Mouse (Mus musculus): Measurements from ENCODE around the gene Lpo. TPM values are rescaled to one million over a fixed set of nuclear protein-coding genes. Genes with fewer than 3 reads are reported as not detected.
A peak's percentile ranks its signal among the peaks of the same experiment; 100 is the strongest.
"Not testable (repeated sequence)": the region's sequence is repeated elsewhere in the genome, so short reads cannot be mapped to it uniquely, and the experiment has no call there.

Gene Lpo
- polyA plus RNA-seq (2014; fragmentation: Nextera tagmentation; extraction: Ambion mirVana) = 1.3 and 1.7 TPM in 2 replicates

DNA sequence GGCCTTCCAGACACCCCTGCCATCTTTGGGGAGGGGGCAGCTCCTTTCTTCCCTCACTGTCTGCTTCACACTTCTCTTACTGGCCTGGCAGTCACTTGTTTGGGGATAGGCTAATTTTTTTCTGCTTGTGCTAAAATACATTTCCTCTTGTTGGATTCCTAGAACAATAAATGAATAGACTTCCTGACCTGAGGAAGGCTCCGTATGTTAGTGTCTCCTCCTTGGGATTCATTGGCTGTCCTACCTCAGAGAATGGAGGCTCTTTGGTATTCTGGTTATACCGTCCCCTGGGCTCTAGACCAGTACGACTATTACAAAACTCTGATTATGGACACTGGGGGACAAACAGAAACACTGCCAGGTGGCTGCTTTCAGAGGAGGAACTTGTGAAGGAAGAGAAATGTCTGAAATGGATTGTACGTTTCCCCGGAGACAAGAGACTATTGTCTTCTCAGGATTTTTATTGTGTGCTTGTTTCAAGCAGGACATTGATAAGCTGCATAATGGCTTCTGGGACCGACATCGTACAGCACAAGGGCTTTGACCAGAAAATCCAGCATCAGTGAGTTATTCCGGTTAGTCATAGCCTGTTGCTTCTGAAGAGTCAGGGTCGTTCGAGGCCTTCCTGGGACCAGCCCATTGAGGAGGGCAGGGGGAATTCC lies at the start of gene Lpo:
Gene Lpo, minus strand, starts transcription at position 51 of the 662 bp plus-strand sequence.
- Histone ChIP-seq H3K4me1 (ENCODE audit: control insufficient read depth, insufficient read depth, low read length) (peaks cover 4% of the 10 kb centered on the region; the same call in 1 of the 2 replicates), H3K36me3 (ENCODE audit: control insufficient read depth, insufficient read depth, low read length) (no peaks in the 10 kb centered on the region), H3K9me3 (ENCODE audit: control insufficient read depth, low read length) (no peaks in the 10 kb centered on the region), H3K4me2 (ENCODE audit: low read length) (no peak within 1 kb of the TSS), H3K9ac (replicated peaks; ENCODE audit: low read length) (no peak within 1 kb of the TSS), H3K27ac (replicated peaks; ENCODE audit: low read depth, low read length) (0 out of 2 replicates have a peak within 1 kb of the TSS, but pooled peaks have one; percentile 20), H3K4me3 (replicated peaks; ENCODE audit: low read depth, low read length) (no peak within 1 kb of the TSS), H3K27me3 (ENCODE audit: control insufficient read depth, insufficient read depth, low read length) (no peaks in the 10 kb centered on the region)
- ATAC-seq (ENCODE audit: low FRiP score, low TSS enrichment) (no peak), DNase-seq (peak; percentile 27)
- whole genome bisulfite sequencing = 12% methylated on average over 10 of the region's 10 CpGs

DNA sequence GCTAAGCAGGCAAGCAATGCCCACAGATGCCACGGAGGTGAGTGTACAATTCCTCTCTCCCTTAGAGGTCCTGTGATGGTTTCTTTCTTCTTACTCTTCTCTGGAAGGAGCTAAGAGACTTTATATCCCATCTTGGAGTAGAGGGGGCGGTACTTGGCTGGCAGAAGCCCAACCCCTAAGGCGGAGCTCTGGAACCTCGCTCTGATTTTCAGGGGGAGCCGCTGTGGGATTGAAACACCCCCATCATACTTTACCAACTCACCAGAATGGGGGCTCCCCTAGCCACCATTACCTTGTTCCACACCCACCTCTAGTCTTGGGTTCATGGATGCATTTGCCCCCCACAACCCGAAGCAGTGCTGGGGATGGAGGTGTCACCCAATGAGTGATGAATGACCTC lies 47.3 kb upstream of the Lpo start, which contains the start of gene Epx:
Gene Epx, minus strand, starts transcription at position 101 of the 400 bp plus-strand sequence.
- Histone ChIP-seq H3K27ac (replicated peaks; ENCODE audit: low read depth, low read length) (no peak within 1 kb of the TSS), H3K4me3 (replicated peaks; ENCODE audit: low read depth, low read length) (no peak within 1 kb of the TSS), H3K9me3 (ENCODE audit: control insufficient read depth, low read length) (no peaks in the 10 kb centered on the region), H3K4me1 (ENCODE audit: control insufficient read depth, insufficient read depth, low read length) (no peaks in the 10 kb centered on the region), H3K27me3 (ENCODE audit: control insufficient read depth, insufficient read depth, low read length) (no peaks in the 10 kb centered on the region), H3K36me3 (ENCODE audit: control insufficient read depth, insufficient read depth, low read length) (no peaks in the 10 kb centered on the region), H3K4me2 (ENCODE audit: low read length) (no peak within 1 kb of the TSS), H3K9ac (replicated peaks; ENCODE audit: low read length) (no peak within 1 kb of the TSS)
- ATAC-seq (ENCODE audit: low FRiP score, low TSS enrichment) = no peak
- DNase-seq = no peak
- 84% methylated on average over 6 of the region's 6 CpGs for WGBS

DNA sequence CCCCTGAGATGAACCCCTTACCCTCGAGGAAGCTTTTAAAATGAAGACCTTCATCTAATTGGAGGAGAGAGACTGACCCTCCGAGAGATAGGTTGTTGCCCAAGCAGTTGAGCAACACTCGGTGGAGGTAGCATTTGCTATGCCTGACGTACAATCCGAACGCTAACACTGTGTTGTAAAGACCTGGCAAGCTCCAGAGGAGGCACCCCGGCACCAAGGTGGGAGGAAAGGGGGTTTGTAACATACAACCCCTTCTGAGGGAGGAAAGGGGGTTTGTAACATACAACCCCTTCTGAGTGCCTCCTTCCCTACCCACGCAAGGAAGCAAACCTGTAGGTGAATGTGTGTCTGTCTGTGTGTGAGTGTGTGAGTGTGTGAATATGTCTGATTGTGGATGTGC lies 43.7 kb upstream of the Lpo start:
- Histone ChIP-seq H3K36me3 (ENCODE audit: control insufficient read depth, insufficient read depth, low read length) (no peaks in the 10 kb centered on the region), H3K4me2 (ENCODE audit: low read length) (no peak overlapping the region), H3K27me3 (ENCODE audit: control insufficient read depth, insufficient read depth, low read length) (no peaks in the 10 kb centered on the region), H3K9me3 (ENCODE audit: control insufficient read depth, low read length) (no peaks in the 10 kb centered on the region), H3K27ac (replicated peaks; ENCODE audit: low read depth, low read length) (no peak overlapping the region), H3K9ac (replicated peaks; ENCODE audit: low read length) (no peak overlapping the region), H3K4me1 (ENCODE audit: control insufficient read depth, insufficient read depth, low read length) (no peaks in the 10 kb centered on the region), H3K4me3 (replicated peaks; ENCODE audit: low read depth, low read length) (no peak overlapping the region)
- 45% methylated on average over 8 of the region's 8 CpGs for WGBS
- peak; percentile 19 for DNase-seq
- no peak for ATAC-seq (ENCODE audit: low FRiP score, low TSS enrichment)

DNA sequence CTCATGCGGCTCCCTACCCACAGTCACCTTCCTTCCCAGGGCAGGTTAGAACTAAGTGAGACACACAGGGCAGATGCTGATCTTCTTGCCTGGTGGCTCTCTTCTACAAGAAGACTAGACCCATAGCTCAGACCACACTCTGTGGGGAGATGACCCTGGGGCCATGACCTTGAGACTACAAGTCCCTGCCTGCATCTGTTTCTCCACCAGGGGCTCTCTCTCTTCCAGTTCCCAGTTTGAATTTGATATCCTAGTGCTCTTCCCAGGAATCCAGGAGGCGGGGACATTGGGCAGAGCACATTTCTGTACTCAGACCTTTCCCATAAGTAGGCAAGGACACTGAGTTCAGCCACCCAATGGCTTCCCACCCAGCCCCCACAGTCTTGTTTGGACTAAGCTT lies 42.0 kb upstream of the Lpo start:
- Histone ChIP-seq H3K9ac (replicated peaks; ENCODE audit: low read length) (no peak overlapping the region), H3K9me3 (ENCODE audit: control insufficient read depth, low read length) (no peaks in the 10 kb centered on the region), H3K27me3 (ENCODE audit: control insufficient read depth, insufficient read depth, low read length) (no peaks in the 10 kb centered on the region), H3K36me3 (ENCODE audit: control insufficient read depth, insufficient read depth, low read length) (no peaks in the 10 kb centered on the region), H3K4me1 (ENCODE audit: control insufficient read depth, insufficient read depth, low read length) (no peaks in the 10 kb centered on the region), H3K4me2 (ENCODE audit: low read length) (no peak overlapping the region), H3K4me3 (replicated peaks; ENCODE audit: low read depth, low read length) (no peak overlapping the region), H3K27ac (replicated peaks; ENCODE audit: low read depth, low read length) (no peak overlapping the region)
- ATAC-seq (ENCODE audit: low FRiP score, low TSS enrichment) (no peak), DNase-seq (no peak)
- 78% methylated on average over 2 of the region's 2 CpGs for WGBS

DNA sequence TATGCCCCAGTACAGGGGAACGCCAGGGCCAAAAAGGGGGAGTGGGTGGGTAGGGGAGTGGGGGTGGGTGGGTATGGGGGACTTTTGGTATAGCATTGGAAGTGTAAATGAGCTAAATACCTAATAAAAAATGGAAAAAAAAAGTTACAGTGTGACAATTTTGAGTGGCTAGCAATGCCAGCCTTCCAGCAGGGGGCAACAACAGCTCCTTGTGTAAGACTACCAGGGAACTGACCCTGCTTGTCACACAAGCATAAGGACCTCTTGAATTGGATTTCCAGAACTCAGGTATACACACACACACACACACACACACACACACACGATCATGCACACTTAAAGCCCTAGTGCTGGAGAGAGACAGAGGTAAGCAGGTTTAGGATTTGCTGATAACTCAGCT lies 38.8 kb upstream of the Lpo start:
- not testable (repeated sequence) for H3K27ac ChIP-seq (replicated peaks; ENCODE audit: low read depth, low read length); DNase-seq; H3K4me1 ChIP-seq (ENCODE audit: control insufficient read depth, insufficient read depth, low read length); H3K9ac ChIP-seq (replicated peaks; ENCODE audit: low read length); H3K4me3 ChIP-seq (replicated peaks; ENCODE audit: low read depth, low read length); ATAC-seq (ENCODE audit: low FRiP score, low TSS enrichment); H3K9me3 ChIP-seq (ENCODE audit: control insufficient read depth, low read length); H3K27me3 ChIP-seq (ENCODE audit: control insufficient read depth, insufficient read depth, low read length); H3K4me2 ChIP-seq (ENCODE audit: low read length)
- WGBS = 88% methylated on average over 1 of the region's 2 CpGs
- H3K36me3 ChIP-seq (ENCODE audit: control insufficient read depth, insufficient read depth, low read length) = peaks cover 10% of the 10 kb centered on the region

DNA sequence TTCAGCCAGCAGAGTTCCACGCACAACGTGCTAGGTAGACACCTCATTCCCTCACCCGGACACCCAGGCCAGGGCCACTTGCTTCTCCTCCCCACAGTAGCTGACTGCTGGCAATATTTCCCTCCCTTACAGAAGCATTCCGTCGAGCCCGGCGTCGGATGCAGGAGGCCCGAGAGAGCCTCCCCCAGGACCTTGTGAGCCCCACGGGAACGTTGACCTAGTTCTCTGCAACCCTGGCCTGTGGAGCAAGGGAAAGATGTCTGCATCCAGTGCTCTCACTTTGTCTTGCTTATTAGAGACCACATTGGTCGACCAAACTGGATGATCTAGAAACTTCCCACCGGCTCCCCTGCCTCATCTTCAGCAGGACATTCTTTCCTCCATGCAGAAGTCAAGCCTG lies 34.7 kb upstream of the Lpo start:
- ATAC-seq (ENCODE audit: low FRiP score, low TSS enrichment) (no peak), DNase-seq (no peak)
- Histone ChIP-seq H3K4me3 (replicated peaks; ENCODE audit: low read depth, low read length) (no peak overlapping the region), H3K27ac (replicated peaks; ENCODE audit: low read depth, low read length) (no peak overlapping the region), H3K27me3 (ENCODE audit: control insufficient read depth, insufficient read depth, low read length) (no peaks in the 10 kb centered on the region), H3K36me3 (ENCODE audit: control insufficient read depth, insufficient read depth, low read length) (peaks cover 34% of the 10 kb centered on the region), H3K9ac (replicated peaks; ENCODE audit: low read length) (no peak overlapping the region), H3K4me1 (ENCODE audit: control insufficient read depth, insufficient read depth, low read length) (no peaks in the 10 kb centered on the region), H3K4me2 (ENCODE audit: low read length) (no peak overlapping the region), H3K9me3 (ENCODE audit: control insufficient read depth, low read length) (no peaks in the 10 kb centered on the region)
- 92% methylated on average over 13 of the region's 13 CpGs for WGBS

DNA sequence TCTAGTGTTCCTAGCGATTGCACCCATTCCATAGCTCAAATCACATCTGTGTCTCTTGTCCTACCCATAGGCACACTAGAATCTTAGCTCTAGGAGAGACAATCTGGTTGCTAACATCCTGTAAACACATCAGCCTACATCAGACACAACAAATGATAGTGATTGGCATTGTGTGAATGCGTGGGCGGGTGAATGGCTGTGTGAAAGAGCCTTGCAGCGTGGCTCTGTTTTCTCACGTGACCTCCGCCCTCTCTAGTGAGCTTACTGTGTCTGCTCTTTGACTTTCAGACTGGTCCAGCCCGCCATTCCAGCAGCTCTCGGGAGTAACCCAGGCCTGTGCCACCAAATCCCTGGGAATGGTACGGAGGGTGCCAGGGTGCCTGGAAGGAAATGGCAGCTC lies 32.3 kb upstream of the Lpo start:
- ATAC-seq (ENCODE audit: low FRiP score, low TSS enrichment) (no peak), DNase-seq (no peak)
- no peaks in the 10 kb centered on the region for H3K27me3 ChIP-seq (ENCODE audit: control insufficient read depth, insufficient read depth, low read length)
- WGBS = 72% methylated on average over 9 of the region's 9 CpGs
- H3K36me3 ChIP-seq (ENCODE audit: control insufficient read depth, insufficient read depth, low read length) = peaks cover 40% of the 10 kb centered on the region
- H3K9me3 ChIP-seq (ENCODE audit: control insufficient read depth, low read length) = no peaks in the 10 kb centered on the region
- H3K27ac ChIP-seq (replicated peaks; ENCODE audit: low read depth, low read length) = no peak overlapping the region
- no peak overlapping the region for H3K4me2 ChIP-seq (ENCODE audit: low read length)
- no peaks in the 10 kb centered on the region for H3K4me1 ChIP-seq (ENCODE audit: control insufficient read depth, insufficient read depth, low read length)
- no peak overlapping the region for H3K4me3 ChIP-seq (replicated peaks; ENCODE audit: low read depth, low read length)
- no peak overlapping the region for H3K9ac ChIP-seq (replicated peaks; ENCODE audit: low read length)

DNA sequence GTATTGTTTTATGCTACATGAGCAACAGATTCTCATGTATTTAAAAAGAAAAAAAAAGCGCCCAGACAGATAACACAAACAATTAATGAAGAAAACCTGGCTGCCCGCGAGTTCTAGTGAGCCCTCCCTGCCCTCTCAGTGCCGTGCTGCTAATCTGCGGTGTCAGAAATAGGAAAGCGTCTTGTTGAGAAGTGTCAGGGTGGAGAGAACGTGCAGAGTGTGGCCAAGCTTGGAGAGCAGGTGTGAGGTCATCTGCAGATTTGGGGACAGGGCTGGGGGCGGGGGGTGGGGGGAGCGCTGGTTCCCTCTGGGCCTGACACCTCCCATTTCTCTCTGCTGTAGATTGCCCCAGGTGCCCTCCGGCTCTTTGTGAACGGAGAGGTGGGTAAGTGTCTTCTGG lies 31.2 kb upstream of the Lpo start:
- WGBS = 92% methylated on average over 11 of the region's 11 CpGs
- H3K27ac ChIP-seq (replicated peaks; ENCODE audit: low read depth, low read length) = no peak overlapping the region
- no peak overlapping the region for H3K4me2 ChIP-seq (ENCODE audit: low read length)
- ATAC-seq (ENCODE audit: low FRiP score, low TSS enrichment) (no peak), DNase-seq (no peak)
- no peak overlapping the region for H3K9ac ChIP-seq (replicated peaks; ENCODE audit: low read length)
- H3K9me3 ChIP-seq (ENCODE audit: control insufficient read depth, low read length) = no peaks in the 10 kb centered on the region
- no peak overlapping the region for H3K4me3 ChIP-seq (replicated peaks; ENCODE audit: low read depth, low read length)
- peaks cover 40% of the 10 kb centered on the region for H3K36me3 ChIP-seq (ENCODE audit: control insufficient read depth, insufficient read depth, low read length)
- H3K4me1 ChIP-seq (ENCODE audit: control insufficient read depth, insufficient read depth, low read length) = no peaks in the 10 kb centered on the region
- H3K27me3 ChIP-seq (ENCODE audit: control insufficient read depth, insufficient read depth, low read length) = no peaks in the 10 kb centered on the region

DNA sequence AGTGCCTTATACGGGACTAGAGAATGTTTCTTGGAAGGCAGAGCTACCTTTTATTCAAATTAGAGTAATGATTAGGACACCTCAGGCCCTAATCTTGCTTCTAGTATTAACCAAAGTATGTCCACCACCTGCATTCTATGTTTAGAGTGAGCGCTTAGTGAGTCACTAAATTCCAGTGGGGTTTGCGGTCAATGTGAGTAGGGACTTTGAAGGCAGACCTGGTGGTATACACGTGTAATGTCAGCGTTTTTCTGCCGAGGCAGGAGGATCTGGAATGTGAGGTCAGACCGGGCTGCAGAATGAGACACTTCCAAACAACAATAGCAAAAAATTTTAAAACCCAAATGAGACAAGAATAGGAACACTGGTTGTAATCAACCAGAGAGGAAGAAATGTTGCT lies 26.5 kb upstream of the Lpo start:
- Histone ChIP-seq H3K9ac (replicated peaks; ENCODE audit: low read length) (no peak overlapping the region), H3K4me2 (ENCODE audit: low read length) (no peak overlapping the region), H3K9me3 (ENCODE audit: control insufficient read depth, low read length) (no peaks in the 10 kb centered on the region), H3K27ac (replicated peaks; ENCODE audit: low read depth, low read length) (no peak overlapping the region), H3K27me3 (ENCODE audit: control insufficient read depth, insufficient read depth, low read length) (no peaks in the 10 kb centered on the region), H3K36me3 (ENCODE audit: control insufficient read depth, insufficient read depth, low read length) (peaks cover 19% of the 10 kb centered on the region), H3K4me3 (replicated peaks; ENCODE audit: low read depth, low read length) (no peak overlapping the region), H3K4me1 (ENCODE audit: control insufficient read depth, insufficient read depth, low read length) (peaks cover 7% of the 10 kb centered on the region)
- DNase-seq (no peak), ATAC-seq (ENCODE audit: low FRiP score, low TSS enrichment) (no peak)
- WGBS = 89% methylated on average over 7 of the region's 7 CpGs
